Mouse (Mus musculus) heart, adult 2 months (tissue): Measurements from ENCODE around the gene Nat8f6.

ENCODE experiments used
- CTCF ChIP-seq: fragments of 200-600 bp; IDR thresholded peaks from 2 replicates; pipeline ENCODE4 v1.8.1; 2022; ENCODE audit warnings: antibody characterized with exemption, mild to moderate bottlenecking, moderate library complexity
- EP300 ChIP-seq: fragments of 200-500 bp; IDR thresholded peaks from 2 replicates; pipeline ENCODE4 v1.6.1; 2011; ENCODE audit warnings: low read depth, low read length, control low read depth; ENCODE audit not compliant: insufficient read depth
- POLR2A ChIP-seq: fragments of 200-500 bp; IDR thresholded peaks from 2 replicates; pipeline ENCODE4 v1.6.1; 2011; ENCODE audit warnings: mild to moderate bottlenecking, low read depth, low read length, control low read depth; ENCODE audit not compliant: insufficient read depth

GRCm38 (mm10) chr6:85820837-85821236 is at the start of gene Nat8f6, which contains the start of gene Nat8f5:
- TF ChIP-seq CTCF = no peak
- TF ChIP-seq POLR2A = no peak
- TF ChIP-seq EP300 = no peak
